Mouse (Mus musculus): ENCODE data around the gene Cd4. TPM values are rescaled to one million over a fixed set of nuclear protein-coding genes. Genes with fewer than 3 reads are reported as not detected.

The Cd4 gene
- polyA plus RNA-seq (2014; fragmentation: Nextera tagmentation; extraction: Ambion mirVana): not detected in 2 replicates

DNA sequence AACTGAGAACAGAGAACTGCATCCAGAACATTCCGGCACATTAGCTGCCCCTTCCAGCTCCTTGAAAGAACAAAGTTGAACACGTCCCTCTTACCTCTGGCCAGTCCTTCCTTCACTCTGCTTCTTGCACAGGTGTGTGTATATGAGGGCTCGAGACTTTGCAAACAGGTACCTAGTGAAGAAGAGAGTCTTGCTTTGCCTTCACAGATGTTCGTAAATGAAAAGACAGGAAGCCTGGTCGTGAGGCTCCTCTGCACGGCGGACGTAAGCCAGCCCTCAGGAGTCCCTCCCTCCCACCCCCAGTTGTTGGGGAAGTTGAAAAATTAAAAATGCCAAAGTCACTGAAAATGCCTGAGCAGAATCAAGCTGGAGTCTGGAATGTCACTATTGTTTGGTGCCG is at the start of gene Cd4:
Gene Cd4 (minus strand): TSS at position 236 of the 400 bp plus-strand sequence.
- H3K4me2 ChIP-seq: no peak within 1 kb of the TSS
- WGBS: 79% methylated on average over 9 of the region's 9 CpGs
- H3K9ac ChIP-seq (ENCODE audit: low read depth, low read length): no peak within 1 kb of the TSS
- H3K27me3 ChIP-seq (replicated peaks; ENCODE audit: control insufficient read depth, insufficient read depth, low read length): no peaks in the 10 kb centered on the region
- DNase-seq (ENCODE audit: low spot score) (no peak), ATAC-seq (replicated peaks; ENCODE audit: low FRiP score) (no peak)
- no peaks in the 10 kb centered on the region for H3K4me1 ChIP-seq (replicated peaks; ENCODE audit: control insufficient read depth, insufficient read depth, low read length)
- H3K36me3 ChIP-seq (ENCODE audit: control insufficient read depth, insufficient read depth, low read length): no peaks in the 10 kb centered on the region
- H3K4me3 ChIP-seq (ENCODE audit: low read depth, low read length): no peak within 1 kb of the TSS
- no peaks in the 10 kb centered on the region for H3K9me3 ChIP-seq (ENCODE audit: control insufficient read depth, low read length)
- no peak within 1 kb of the TSS for H3K27ac ChIP-seq (ENCODE audit: low read depth, low read length)

DNA sequence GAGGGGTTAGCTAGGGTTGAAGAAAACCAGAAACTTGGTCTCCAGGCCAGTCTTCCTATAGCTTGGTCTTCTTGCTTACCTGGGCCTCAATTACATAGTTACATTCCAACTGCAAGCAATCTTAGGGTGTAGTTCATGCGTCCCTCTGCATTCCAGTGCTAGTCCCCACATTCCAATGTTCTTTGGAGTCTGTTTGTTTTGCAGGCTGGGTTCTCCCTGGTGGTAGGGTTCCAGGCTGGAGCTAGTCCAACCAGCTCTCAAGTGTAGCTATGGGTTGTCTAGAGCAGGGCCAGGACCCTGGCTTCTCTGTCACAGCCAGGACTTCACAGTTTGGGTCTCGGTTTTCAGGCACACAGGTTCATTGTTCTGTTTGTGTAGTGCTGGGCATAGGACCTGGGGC is 49.5 kb upstream of the Cd4 start:
- DNase-seq (ENCODE audit: low spot score): no peak
- H3K9me3 ChIP-seq (ENCODE audit: control insufficient read depth, low read length): no peaks in the 10 kb centered on the region
- peaks cover 5% of the 10 kb centered on the region for H3K4me1 ChIP-seq (replicated peaks; ENCODE audit: control insufficient read depth, insufficient read depth, low read length)
- H3K9ac ChIP-seq (ENCODE audit: low read depth, low read length): no peak overlapping the region
- no peak for ATAC-seq (replicated peaks; ENCODE audit: low FRiP score)
- H3K27me3 ChIP-seq (replicated peaks; ENCODE audit: control insufficient read depth, insufficient read depth, low read length): no peaks in the 10 kb centered on the region
- no peak overlapping the region for H3K4me2 ChIP-seq
- no peak overlapping the region for H3K4me3 ChIP-seq (ENCODE audit: low read depth, low read length)
- WGBS: 89% methylated on average over 2 of the region's 2 CpGs
- no peak overlapping the region for H3K27ac ChIP-seq (ENCODE audit: low read depth, low read length)
- H3K36me3 ChIP-seq (ENCODE audit: control insufficient read depth, insufficient read depth, low read length): peaks cover 26% of the 10 kb centered on the region

DNA sequence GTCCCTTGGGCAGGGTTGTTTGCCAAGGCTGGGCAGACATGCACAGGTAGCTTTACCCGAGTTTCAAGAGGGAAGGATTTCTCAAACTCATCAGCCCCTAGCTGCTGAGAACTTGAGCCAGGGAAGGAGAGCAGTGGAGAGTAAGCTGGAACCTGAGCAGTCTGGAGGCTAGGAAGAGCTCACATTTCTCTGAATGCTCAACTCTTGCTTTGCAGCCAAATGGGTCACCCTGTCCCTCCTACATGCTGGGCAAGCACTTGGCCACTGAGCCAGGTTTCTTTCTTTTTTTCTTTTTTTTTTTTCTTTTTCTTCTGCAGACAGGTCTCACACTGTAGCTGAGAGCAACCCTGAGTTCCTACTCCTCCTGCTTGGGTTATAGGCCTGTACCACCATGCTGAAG is 48.7 kb upstream of the Cd4 start:
- no peaks in the 10 kb centered on the region for H3K9me3 ChIP-seq (ENCODE audit: control insufficient read depth, low read length)
- H3K27me3 ChIP-seq (replicated peaks; ENCODE audit: control insufficient read depth, insufficient read depth, low read length): no peaks in the 10 kb centered on the region
- peaks cover 27% of the 10 kb centered on the region for H3K36me3 ChIP-seq (ENCODE audit: control insufficient read depth, insufficient read depth, low read length)
- H3K4me3 ChIP-seq (ENCODE audit: low read depth, low read length): no peak overlapping the region
- no peak overlapping the region for H3K27ac ChIP-seq (ENCODE audit: low read depth, low read length)
- ATAC-seq (replicated peaks; ENCODE audit: low FRiP score): no peak
- WGBS: 89% methylated on average over 1 of the region's 1 CpGs
- H3K4me1 ChIP-seq (replicated peaks; ENCODE audit: control insufficient read depth, insufficient read depth, low read length): peaks cover 11% of the 10 kb centered on the region
- no peak overlapping the region for H3K9ac ChIP-seq (ENCODE audit: low read depth, low read length)
- DNase-seq (ENCODE audit: low spot score): no peak
- H3K4me2 ChIP-seq: no peak overlapping the region

DNA sequence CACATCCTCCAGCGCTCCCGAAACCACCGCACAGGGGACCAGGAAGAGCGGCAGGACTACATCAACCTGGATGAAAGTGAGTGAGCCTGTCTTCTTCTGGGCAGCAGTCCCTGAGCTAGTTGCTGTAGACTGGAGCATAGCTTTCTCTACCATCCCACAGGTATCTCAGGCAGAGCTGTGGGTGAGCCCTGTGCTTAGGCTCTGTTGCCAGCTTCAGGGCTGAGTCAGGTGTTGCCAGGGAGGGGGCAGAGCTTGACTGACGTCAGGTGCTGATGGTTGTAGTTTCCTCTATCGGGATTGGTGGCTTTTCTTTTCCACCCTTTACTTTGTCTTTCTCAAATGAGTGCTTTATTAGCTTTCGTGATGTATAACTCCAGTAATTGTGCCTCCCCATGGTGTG is 46.6 kb upstream of the Cd4 start:
- H3K36me3 ChIP-seq (ENCODE audit: control insufficient read depth, insufficient read depth, low read length): peaks cover 27% of the 10 kb centered on the region
- no peak overlapping the region for H3K27ac ChIP-seq (ENCODE audit: low read depth, low read length)
- ATAC-seq (replicated peaks; ENCODE audit: low FRiP score) (no peak), DNase-seq (ENCODE audit: low spot score) (no peak)
- no peaks in the 10 kb centered on the region for H3K27me3 ChIP-seq (replicated peaks; ENCODE audit: control insufficient read depth, insufficient read depth, low read length)
- no peak overlapping the region for H3K9ac ChIP-seq (ENCODE audit: low read depth, low read length)
- no peak overlapping the region for H3K4me3 ChIP-seq (ENCODE audit: low read depth, low read length)
- H3K4me1 ChIP-seq (replicated peaks; ENCODE audit: control insufficient read depth, insufficient read depth, low read length): peaks cover 15% of the 10 kb centered on the region
- WGBS: 94% methylated on average over 7 of the region's 7 CpGs
- H3K9me3 ChIP-seq (ENCODE audit: control insufficient read depth, low read length): no peaks in the 10 kb centered on the region
- H3K4me2 ChIP-seq: no peak overlapping the region

DNA sequence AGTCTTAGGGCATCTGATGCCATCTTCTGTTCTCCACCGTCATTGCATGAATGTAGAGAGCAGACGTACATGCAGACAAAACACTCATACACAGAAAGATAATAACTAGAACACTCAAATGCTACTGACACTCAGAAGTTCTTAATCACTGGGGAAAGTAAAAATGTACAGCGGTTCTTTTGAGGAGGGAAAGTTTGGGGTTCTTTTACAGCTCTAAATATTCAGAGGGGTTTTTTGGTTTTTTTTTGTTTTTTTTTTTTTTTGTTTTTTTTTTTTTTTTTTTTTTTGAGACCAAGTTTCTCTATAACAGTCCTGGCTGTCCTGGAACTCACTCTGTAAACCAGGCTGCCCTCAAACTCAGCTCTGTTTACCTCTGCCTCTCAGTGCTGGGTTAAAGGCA is 45.1 kb upstream of the Cd4 start:
- Histone ChIP-seq H3K4me3 (ENCODE audit: low read depth, low read length) (no peak overlapping the region), H3K27ac (ENCODE audit: low read depth, low read length) (no peak overlapping the region), H3K27me3 (replicated peaks; ENCODE audit: control insufficient read depth, insufficient read depth, low read length) (no peaks in the 10 kb centered on the region), H3K4me1 (replicated peaks; ENCODE audit: control insufficient read depth, insufficient read depth, low read length) (peaks cover 15% of the 10 kb centered on the region), H3K36me3 (ENCODE audit: control insufficient read depth, insufficient read depth, low read length) (peaks cover 25% of the 10 kb centered on the region), H3K9me3 (ENCODE audit: control insufficient read depth, low read length) (no peaks in the 10 kb centered on the region), H3K4me2 (peak overlapping the region; percentile 92; the same call in 1 of the 2 replicates), H3K9ac (ENCODE audit: low read depth, low read length) (no peak overlapping the region)
- 84% methylated on average over 3 of the region's 3 CpGs for WGBS
- DNase-seq (ENCODE audit: low spot score): no peak
- ATAC-seq (replicated peaks; ENCODE audit: low FRiP score): no peak

DNA sequence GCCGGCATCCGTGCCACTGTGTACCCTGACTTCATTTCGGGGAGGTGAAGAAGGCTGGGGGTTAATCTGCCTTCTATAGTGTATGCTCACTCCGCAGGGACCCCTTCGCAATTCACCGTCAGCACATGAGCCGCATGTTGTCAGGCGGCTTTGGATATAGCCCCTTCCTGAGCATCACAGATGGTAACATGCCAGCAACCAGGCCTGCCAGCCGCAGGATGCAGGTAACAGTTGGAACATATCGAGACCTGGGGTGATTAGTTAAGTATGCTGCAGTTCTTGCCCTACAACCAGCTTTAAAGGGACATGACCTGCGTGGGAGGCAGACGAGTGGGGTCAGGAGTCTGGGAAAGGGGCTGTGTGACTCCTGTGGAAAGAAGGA is 44.3 kb upstream of the Cd4 start:
- peaks cover 20% of the 10 kb centered on the region for H3K36me3 ChIP-seq (ENCODE audit: control insufficient read depth, insufficient read depth, low read length)
- DNase-seq (ENCODE audit: low spot score) (no peak), ATAC-seq (replicated peaks; ENCODE audit: low FRiP score) (no peak)
- no peaks in the 10 kb centered on the region for H3K9me3 ChIP-seq (ENCODE audit: control insufficient read depth, low read length)
- H3K27ac ChIP-seq (ENCODE audit: low read depth, low read length): peak overlapping the region; percentile 92
- peak overlapping the region; percentile 94 for H3K4me3 ChIP-seq (ENCODE audit: low read depth, low read length)
- H3K4me1 ChIP-seq (replicated peaks; ENCODE audit: control insufficient read depth, insufficient read depth, low read length): peaks cover 15% of the 10 kb centered on the region
- WGBS: 56% methylated on average over 12 of the region's 12 CpGs
- H3K9ac ChIP-seq (ENCODE audit: low read depth, low read length): peak overlapping the region; percentile 92
- H3K27me3 ChIP-seq (replicated peaks; ENCODE audit: control insufficient read depth, insufficient read depth, low read length): no peaks in the 10 kb centered on the region
- H3K4me2 ChIP-seq: peak overlapping the region; percentile 92

DNA sequence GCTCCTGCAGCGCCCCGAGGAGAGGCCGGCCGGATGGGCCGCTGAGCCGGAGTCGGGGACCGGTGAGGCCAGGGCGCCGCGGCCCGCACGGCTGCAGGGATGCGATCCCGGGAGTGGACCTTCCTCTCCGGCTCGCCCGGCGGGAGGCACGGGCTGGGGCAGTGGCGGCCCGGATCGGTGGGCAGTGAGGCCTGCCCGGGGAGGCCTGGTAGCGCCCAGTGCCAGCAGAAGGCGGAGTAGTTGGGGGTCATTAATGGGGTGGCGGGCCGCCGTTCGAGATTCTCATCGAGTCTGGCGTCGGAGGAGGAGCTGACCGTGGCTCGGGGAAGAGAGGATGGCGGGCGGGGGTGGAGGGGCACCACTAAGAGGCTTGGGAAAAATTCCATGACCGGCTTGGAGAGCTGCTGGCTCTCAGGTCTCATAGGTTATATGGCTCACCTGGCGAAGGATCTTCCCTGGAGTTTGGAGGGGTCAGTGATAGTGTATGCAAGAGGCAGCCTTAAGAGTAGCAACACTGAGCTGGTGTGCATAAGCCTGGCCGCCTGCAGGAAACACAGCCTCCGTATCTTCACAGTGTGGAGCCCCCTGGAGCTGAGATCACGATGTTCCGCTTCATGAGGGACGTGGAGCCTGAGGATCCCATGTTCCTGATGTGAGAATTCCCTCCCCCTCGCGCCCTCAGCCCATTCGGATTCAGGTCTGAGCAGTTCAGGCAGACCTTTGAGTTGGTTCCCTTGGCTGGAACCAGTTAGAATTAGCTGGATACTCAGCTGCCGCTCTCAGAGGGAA is 43.7 kb upstream of the Cd4 start:
- H3K9ac ChIP-seq (ENCODE audit: low read depth, low read length): peak overlapping the region; percentile 92
- no peaks in the 10 kb centered on the region for H3K27me3 ChIP-seq (replicated peaks; ENCODE audit: control insufficient read depth, insufficient read depth, low read length)
- peak overlapping the region; percentile 92 for H3K27ac ChIP-seq (ENCODE audit: low read depth, low read length)
- H3K4me1 ChIP-seq (replicated peaks; ENCODE audit: control insufficient read depth, insufficient read depth, low read length): peaks cover 15% of the 10 kb centered on the region
- DNase-seq (ENCODE audit: low spot score): peak; percentile 66
- peaks cover 20% of the 10 kb centered on the region for H3K36me3 ChIP-seq (ENCODE audit: control insufficient read depth, insufficient read depth, low read length)
- peak; percentile 22 for ATAC-seq (replicated peaks; ENCODE audit: low FRiP score)
- 1% methylated on average over 48 of the region's 48 CpGs for WGBS
- H3K9me3 ChIP-seq (ENCODE audit: control insufficient read depth, low read length): no peaks in the 10 kb centered on the region
- peak overlapping the region; percentile 94 for H3K4me3 ChIP-seq (ENCODE audit: low read depth, low read length)
- H3K4me2 ChIP-seq: peak overlapping the region; percentile 92

DNA sequence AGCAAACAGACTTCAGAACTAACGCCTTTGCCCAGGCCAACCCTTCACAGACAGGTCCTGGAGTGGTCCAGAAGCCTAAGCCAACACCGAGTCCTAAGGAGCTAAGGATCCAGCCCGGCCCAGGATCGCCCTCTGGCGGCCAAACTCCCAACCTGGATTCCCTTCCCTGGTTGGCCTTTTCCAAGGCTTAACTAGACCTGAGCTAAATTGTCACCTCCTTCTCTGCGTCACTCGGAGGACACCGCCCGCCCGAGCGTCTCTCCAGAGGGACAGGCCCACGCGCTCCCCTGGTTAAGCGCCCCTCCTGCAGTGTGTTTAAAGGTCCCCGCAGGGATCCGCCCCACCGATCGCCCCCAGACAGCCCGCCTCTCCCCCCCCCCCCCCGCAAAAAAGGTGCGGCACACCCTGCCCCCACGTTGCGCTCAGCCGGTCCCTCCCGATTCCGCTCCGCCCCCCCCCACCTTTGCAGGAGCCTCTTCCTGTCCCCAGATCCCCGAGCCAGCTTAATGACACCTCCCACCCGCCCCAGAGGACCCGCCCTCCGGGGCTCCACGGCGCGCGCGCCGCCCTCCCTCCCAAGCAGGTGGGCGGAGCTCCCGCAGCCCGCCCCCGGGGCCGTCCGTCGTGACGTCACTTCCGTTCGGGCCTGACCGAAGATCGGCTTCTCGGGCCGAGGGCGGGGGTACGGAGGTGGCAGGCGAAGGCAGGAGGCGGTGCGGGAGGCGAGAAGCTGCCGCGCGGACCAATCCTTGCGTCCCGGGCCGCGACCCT is 42.9 kb upstream of the Cd4 start, which contains the start of gene Mlf2:
Gene Mlf2 (plus strand): TSS at position 633 of the 771 bp plus-strand sequence.
- Histone ChIP-seq H3K4me1 (replicated peaks; ENCODE audit: control insufficient read depth, insufficient read depth, low read length) (peaks cover 18% of the 10 kb centered on the region), H3K9ac (ENCODE audit: low read depth, low read length) (peak within 1 kb of the TSS; percentile 92), H3K4me3 (ENCODE audit: low read depth, low read length) (peak within 1 kb of the TSS; percentile 94), H3K27me3 (replicated peaks; ENCODE audit: control insufficient read depth, insufficient read depth, low read length) (no peaks in the 10 kb centered on the region), H3K27ac (ENCODE audit: low read depth, low read length) (peak within 1 kb of the TSS; percentile 92), H3K36me3 (ENCODE audit: control insufficient read depth, insufficient read depth, low read length) (peaks cover 18% of the 10 kb centered on the region), H3K4me2 (peak within 1 kb of the TSS; percentile 92), H3K9me3 (ENCODE audit: control insufficient read depth, low read length) (no peaks in the 10 kb centered on the region)
- 1% methylated on average over 59 of the region's 64 CpGs for WGBS
- DNase-seq (ENCODE audit: low spot score): peak; percentile 99
- ATAC-seq (replicated peaks; ENCODE audit: low FRiP score): peak; percentile 90

All from liver, embryonic 11.5 days (tissue).